Mouse (Mus musculus) limb, embryonic 14.5 days (tissue): Measurements from ENCODE around the gene 2210408I21Rik. TPM values are rescaled to one million over a fixed set of nuclear protein-coding genes. Genes with fewer than 3 reads are reported as not detected.

ENCODE experiments used
- ATAC-seq: fragments of 200-750 bp; cut with Nextera tagmentation; 2 replicates; pipeline ENCODE4 v1.8.0; 2017; ENCODE audit warnings: low read depth, moderate number of reproducible peaks, moderate TSS enrichment; ENCODE audit not compliant: low FRiP score
- DNase-seq: peaks from one replicate; pipeline ENCODE4 v3.0.0-alpha.2; 2015; ENCODE audit warnings: low spot score
- H3K27ac ChIP-seq: fragments of 300-500 bp; sonication (generic); replicated peaks from 2 replicates; pipeline ENCODE4 v1.5.1; 2014; ENCODE audit warnings: low read depth, mild to moderate bottlenecking, low read length, moderate library complexity, mixed read lengths
- H3K27me3 ChIP-seq: fragments of 300-500 bp; sonication (generic); 2 replicates; pipeline ENCODE4 v1.6.1; 2014; ENCODE audit warnings: low read length, mixed read lengths; ENCODE audit not compliant: control insufficient read depth, insufficient read depth
- H3K36me3 ChIP-seq: fragments of 300-500 bp; sonication (generic); 2 replicates; pipeline ENCODE4 v1.6.1; 2014; ENCODE audit warnings: mild to moderate bottlenecking, low read length, moderate library complexity, mixed read lengths; ENCODE audit not compliant: control insufficient read depth, insufficient read depth
- H3K4me1 ChIP-seq: fragments of 300-500 bp; sonication (generic); 2 replicates; pipeline ENCODE4 v1.6.1; 2014; ENCODE audit warnings: antibody characterized with exemption, low read length, mixed read lengths; ENCODE audit not compliant: control insufficient read depth, insufficient read depth
- H3K4me2 ChIP-seq: fragments of 300-500 bp; sonication (generic); replicated peaks from 2 replicates; pipeline ENCODE4 v1.6.1; 2014; ENCODE audit warnings: low read depth, mild to moderate bottlenecking, low read length, moderate library complexity; ENCODE audit not compliant: severe bottlenecking
- H3K4me3 ChIP-seq: fragments of 300-500 bp; sonication (generic); replicated peaks from 2 replicates; pipeline ENCODE4 v1.5.1; 2014; ENCODE audit warnings: low read length
- H3K9ac ChIP-seq: fragments of 300-500 bp; sonication (generic); 2 replicates; pipeline ENCODE4 v1.6.1; 2014; ENCODE audit warnings: mild to moderate bottlenecking, low read depth, low read length, moderate library complexity; ENCODE audit not compliant: severe bottlenecking
- H3K9me3 ChIP-seq: fragments of 300-500 bp; sonication (generic); 2 replicates; pipeline ENCODE4 v1.6.1; 2016; ENCODE audit warnings: low read length; ENCODE audit not compliant: control insufficient read depth
- POLR2A ChIP-seq: fragments of 200-500 bp; IDR thresholded peaks from 2 replicates; pipeline ENCODE4 v1.8.0; 2012; ENCODE audit warnings: inconsistent platforms, mild to moderate bottlenecking, moderate library complexity, borderline replicate concordance; ENCODE audit not compliant: insufficient read depth, insufficient read length; ENCODE audit errors: extremely low read depth
- WGBS: fragments of 180-500 bp; shearing (Covaris S2); extraction: QIAGEN DNeasy Blood & Tissue Kit; methylation state at CpG from one replicate; pipeline ENCODE4 v1.1.7; 2014; 5-methylcytosine and 5-hydroxymethylcytosine counted together
- polyA plus RNA-seq, 2 experiments: library from polyadenylated mRNA; depleted of rRNA in 1 of 2; stranded (reverse) in 1 of 2; unstranded in 1 of 2; fragments of >200 nt; fragmentation: Nextera tagmentation in 1 of 2; extraction: Ambion mirVana in 1 of 2; gene quantifications; 2 replicates each; pipeline versions ENCODE4 v1.2.1 to v1.2.3; 2012 to 2014

2210408I21Rik gene
- polyA plus RNA-seq, 2 experiments, result 3.9 to 10.5 TPM

- WGBS, result 91% methylated on average over 2 of the region's 2 CpGs
- TF ChIP-seq POLR2A, result no peak
- Histone ChIP-seq H3K9ac (no peak overlapping the region), H3K9me3 (no peaks in the 10 kb centered on the region), H3K4me2 (no peak overlapping the region), H3K4me1 (no peaks in the 10 kb centered on the region), H3K4me3 (no peak overlapping the region), H3K27ac (no peak overlapping the region), H3K36me3 (no peaks in the 10 kb centered on the region), H3K27me3 (no peaks in the 10 kb centered on the region)
- ATAC-seq (no peak), DNase-seq (no peak)
These were observed 206.8 kb downstream of the 2210408I21Rik start for GRCm38 (mm10) chr13:77342097-77342496.

DNA sequence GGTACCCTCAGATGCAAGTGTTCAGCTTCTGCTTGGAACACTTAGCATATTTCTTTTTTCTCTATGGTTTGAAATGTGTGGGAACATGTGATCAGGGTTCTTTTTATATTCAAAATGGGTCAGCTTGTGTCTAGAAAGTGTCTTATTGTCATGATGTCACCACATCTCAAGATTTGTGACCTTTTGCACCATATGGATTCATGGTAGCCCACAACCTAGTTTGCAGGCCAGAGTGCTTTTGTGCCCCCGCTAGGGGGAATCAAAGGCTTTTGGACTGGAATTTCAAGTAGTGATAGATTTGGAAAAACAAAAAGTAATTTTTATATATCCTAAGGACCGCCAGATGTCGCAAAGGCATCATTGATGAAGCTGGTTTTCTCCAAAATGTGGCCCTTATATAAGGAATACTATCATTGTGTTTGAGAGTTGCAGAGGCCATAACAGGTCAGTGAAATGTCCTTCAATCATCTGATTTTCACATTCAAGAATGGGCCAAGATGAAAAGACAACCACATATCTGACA is 250.2 kb downstream of the 2210408I21Rik start:
- Histone ChIP-seq H3K4me1 (no peaks in the 10 kb centered on the region), H3K27ac (no peak overlapping the region), H3K27me3 (no peaks in the 10 kb centered on the region), H3K36me3 (no peaks in the 10 kb centered on the region), H3K9me3 (no peaks in the 10 kb centered on the region), H3K9ac (no peak overlapping the region), H3K4me2 (no peak overlapping the region), H3K4me3 (no peak overlapping the region)
- ATAC-seq, result no peak
- DNase-seq, result no peak
- 93% methylated on average over 3 of the region's 3 CpGs for WGBS
- no peak for TF ChIP-seq POLR2A

DNA sequence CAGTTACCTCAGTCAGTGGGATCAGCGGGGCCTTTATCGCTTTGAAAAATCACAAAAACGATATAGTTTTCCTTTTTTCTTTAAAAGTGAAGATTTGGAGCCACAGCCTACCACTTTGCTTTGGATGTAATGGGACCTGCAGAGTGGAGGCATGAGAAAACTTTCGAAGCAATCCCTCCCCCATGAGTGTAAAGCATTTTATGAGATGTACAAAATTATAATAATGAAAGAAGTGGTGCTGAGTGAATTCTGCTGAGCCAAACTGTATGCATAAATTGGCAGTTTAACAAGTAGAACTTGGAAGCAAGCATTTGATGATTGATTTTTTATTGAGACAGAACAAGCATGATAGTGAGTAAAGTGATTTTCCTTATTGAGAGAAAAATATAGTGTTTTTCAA is 250.7 kb downstream of the 2210408I21Rik start:
- ATAC-seq (no peak), DNase-seq (no peak)
- Histone ChIP-seq H3K9ac (no peak overlapping the region), H3K4me1 (no peaks in the 10 kb centered on the region), H3K4me2 (no peak overlapping the region), H3K27ac (no peak overlapping the region), H3K27me3 (no peaks in the 10 kb centered on the region), H3K9me3 (no peaks in the 10 kb centered on the region), H3K4me3 (no peak overlapping the region), H3K36me3 (no peaks in the 10 kb centered on the region)
- WGBS, result 85% methylated on average over 4 of the region's 4 CpGs
- no peak for TF ChIP-seq POLR2A

GRCm38 (mm10) chr13:77388148-77388547 is 252.8 kb downstream of the 2210408I21Rik start:
- H3K9me3 ChIP-seq, result no peaks in the 10 kb centered on the region
- no peak for ATAC-seq
- no peak overlapping the region for H3K27ac ChIP-seq
- H3K9ac ChIP-seq, result no peak overlapping the region
- no peak overlapping the region for H3K4me3 ChIP-seq
- no peak for DNase-seq
- H3K27me3 ChIP-seq, result no peaks in the 10 kb centered on the region
- TF ChIP-seq POLR2A, result no peak
- no peaks in the 10 kb centered on the region for H3K4me1 ChIP-seq
- 83% methylated on average over 4 of the region's 4 CpGs for WGBS
- no peaks in the 10 kb centered on the region for H3K36me3 ChIP-seq
- H3K4me2 ChIP-seq, result no peak overlapping the region

GRCm38 (mm10) chr13:77389209-77389608 is 253.9 kb downstream of the 2210408I21Rik start:
- Histone ChIP-seq H3K9me3 (no peaks in the 10 kb centered on the region), H3K4me1 (no peaks in the 10 kb centered on the region), H3K9ac (no peak overlapping the region), H3K36me3 (no peaks in the 10 kb centered on the region), H3K27ac (no peak overlapping the region), H3K4me2 (no peak overlapping the region), H3K27me3 (no peaks in the 10 kb centered on the region), H3K4me3 (no peak overlapping the region)
- ATAC-seq, result no peak
- no peak for DNase-seq
- TF ChIP-seq POLR2A, result no peak

- WGBS, result 63% methylated on average over 2 of the region's 2 CpGs
- Histone ChIP-seq H3K27ac (no peak overlapping the region), H3K4me1 (no peaks in the 10 kb centered on the region), H3K27me3 (no peaks in the 10 kb centered on the region), H3K9ac (no peak overlapping the region), H3K9me3 (no peaks in the 10 kb centered on the region), H3K4me3 (no peak overlapping the region), H3K4me2 (no peak overlapping the region), H3K36me3 (no peaks in the 10 kb centered on the region)
- no peak for TF ChIP-seq POLR2A
- DNase-seq (no peak), ATAC-seq (no peak)
These were observed 261.0 kb downstream of the 2210408I21Rik start for GRCm38 (mm10) chr13:77396374-77396773.
